Mouse (Mus musculus): ENCODE measurements around the gene Stat4. TPM values are rescaled to one million over a fixed set of nuclear protein-coding genes. Genes with fewer than 3 reads are reported as not detected.
"Not testable (repeated sequence)": the region's sequence is repeated elsewhere in the genome, so short reads cannot be mapped to it uniquely, and the experiment has no call there.

Stat4 gene
- polyA plus RNA-seq, 1 experiment from 2014 or later = 3.7 TPM

DNA sequence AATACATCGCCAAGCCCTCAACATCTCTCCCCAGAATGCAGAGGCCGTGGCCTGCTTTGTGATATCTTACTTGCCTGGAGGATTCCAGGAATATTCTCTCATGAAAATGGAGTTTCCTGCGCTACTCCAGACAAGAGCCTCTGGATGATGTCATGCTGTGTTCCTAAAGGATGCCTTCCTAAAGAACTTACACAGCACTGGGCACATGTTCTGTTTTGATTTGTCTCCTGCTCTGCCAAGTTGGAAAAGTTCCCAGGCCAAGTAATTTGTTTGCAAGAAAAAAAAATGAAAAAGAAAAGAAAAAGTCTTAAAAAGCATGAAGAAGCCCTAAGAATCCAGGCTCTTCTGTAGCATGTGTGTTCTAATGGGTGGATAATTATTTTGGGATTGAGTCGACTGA lies 56.2 kb downstream of the Stat4 start:
- Histone ChIP-seq H3K9ac (ENCODE audit: low read length) (no peak overlapping the region), H3K4me1 (ENCODE audit: control insufficient read depth, insufficient read depth, low read length) (no peaks in the 10 kb centered on the region), H3K36me3 (ENCODE audit: control insufficient read depth, insufficient read depth, low read length) (no peaks in the 10 kb centered on the region), H3K4me3 (replicated peaks; ENCODE audit: low read length) (no peak overlapping the region), H3K27ac (ENCODE audit: low read length) (no peak overlapping the region), H3K27me3 (ENCODE audit: control insufficient read depth, insufficient read depth, low read length) (no peaks in the 10 kb centered on the region), H3K4me2 (ENCODE audit: low read depth, low read length) (no peak overlapping the region), H3K9me3 (replicated peaks; ENCODE audit: control insufficient read depth, low read length) (no peaks in the 10 kb centered on the region)
- 62% methylated on average over 4 of the region's 4 CpGs for WGBS
- ATAC-seq (ENCODE audit: insufficient read depth, low FRiP score) = no peak

DNA sequence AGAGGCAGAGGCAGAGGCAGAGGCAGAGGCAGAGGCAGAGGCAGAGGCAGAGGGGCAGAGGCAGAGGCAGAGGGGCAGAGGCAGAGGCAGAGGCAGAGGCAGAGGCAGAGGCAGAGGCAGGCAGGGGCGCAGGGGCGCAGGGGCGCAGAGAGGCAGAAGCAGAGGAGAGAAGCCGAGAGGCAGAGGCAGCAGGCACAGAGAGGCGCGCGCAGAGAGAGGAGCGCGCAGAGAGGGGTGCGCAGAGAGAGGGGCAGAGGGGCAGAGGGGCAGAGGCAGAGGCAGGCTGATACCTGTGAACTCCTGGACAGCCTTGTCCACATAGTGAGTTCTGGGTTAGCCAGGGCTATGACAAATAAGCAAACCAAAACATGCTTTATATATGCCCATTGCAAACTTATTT lies 59.9 kb downstream of the Stat4 start:
- not testable (repeated sequence) for H3K4me3 ChIP-seq (replicated peaks; ENCODE audit: low read length); H3K4me1 ChIP-seq (ENCODE audit: control insufficient read depth, insufficient read depth, low read length); H3K9ac ChIP-seq (ENCODE audit: low read length); H3K27me3 ChIP-seq (ENCODE audit: control insufficient read depth, insufficient read depth, low read length); H3K9me3 ChIP-seq (replicated peaks; ENCODE audit: control insufficient read depth, low read length); H3K27ac ChIP-seq (ENCODE audit: low read length); ATAC-seq (ENCODE audit: insufficient read depth, low FRiP score); H3K36me3 ChIP-seq (ENCODE audit: control insufficient read depth, insufficient read depth, low read length); H3K4me2 ChIP-seq (ENCODE audit: low read depth, low read length)
- 91% methylated on average over 10 of the region's 10 CpGs for WGBS

GRCm38 (mm10) chr1:52048711-52049110 lies 61.8 kb downstream of the Stat4 start:
- no peak overlapping the region for H3K9ac ChIP-seq (ENCODE audit: low read length)
- H3K27me3 ChIP-seq (ENCODE audit: control insufficient read depth, insufficient read depth, low read length) = no peaks in the 10 kb centered on the region
- no peaks in the 10 kb centered on the region for H3K36me3 ChIP-seq (ENCODE audit: control insufficient read depth, insufficient read depth, low read length)
- no peak overlapping the region for H3K4me3 ChIP-seq (replicated peaks; ENCODE audit: low read length)
- WGBS = 63% methylated on average over 2 of the region's 2 CpGs
- no peaks in the 10 kb centered on the region for H3K4me1 ChIP-seq (ENCODE audit: control insufficient read depth, insufficient read depth, low read length)
- H3K27ac ChIP-seq (ENCODE audit: low read length) = no peak overlapping the region
- H3K4me2 ChIP-seq (ENCODE audit: low read depth, low read length) = no peak overlapping the region
- H3K9me3 ChIP-seq (replicated peaks; ENCODE audit: control insufficient read depth, low read length) = no peaks in the 10 kb centered on the region
- no peak for ATAC-seq (ENCODE audit: insufficient read depth, low FRiP score)

DNA sequence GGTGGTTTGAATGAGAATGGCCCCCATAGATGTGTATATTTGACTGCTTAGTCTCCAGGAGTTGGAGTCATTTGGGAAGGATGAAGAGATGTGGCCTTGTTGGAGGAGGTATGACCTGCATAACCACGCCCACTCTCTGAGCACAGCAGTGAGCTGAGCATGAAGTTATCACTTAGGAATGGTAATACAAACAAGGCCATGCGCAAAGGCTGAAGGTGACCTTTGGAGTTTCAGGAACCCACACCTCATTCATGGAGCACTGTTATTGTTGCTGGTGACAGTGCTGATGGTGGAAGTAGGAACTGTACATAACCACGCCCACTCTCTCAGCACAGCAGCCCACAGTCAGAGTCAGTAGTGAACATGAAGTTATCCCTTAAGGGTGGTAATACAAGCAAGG lies 62.9 kb downstream of the Stat4 start:
- Histone ChIP-seq H3K4me3 (replicated peaks; ENCODE audit: low read length) (no peak overlapping the region), H3K4me1 (ENCODE audit: control insufficient read depth, insufficient read depth, low read length) (no peaks in the 10 kb centered on the region), H3K27me3 (ENCODE audit: control insufficient read depth, insufficient read depth, low read length) (no peaks in the 10 kb centered on the region), H3K9ac (ENCODE audit: low read length) (no peak overlapping the region), H3K27ac (ENCODE audit: low read length) (no peak overlapping the region), H3K4me2 (ENCODE audit: low read depth, low read length) (no peak overlapping the region), H3K9me3 (replicated peaks; ENCODE audit: control insufficient read depth, low read length) (no peaks in the 10 kb centered on the region), H3K36me3 (ENCODE audit: control insufficient read depth, insufficient read depth, low read length) (no peaks in the 10 kb centered on the region)
- WGBS = 84% methylated on average over 3 of the region's 3 CpGs
- ATAC-seq (ENCODE audit: insufficient read depth, low FRiP score) = no peak; the same call in 1 of the 2 replicates

DNA sequence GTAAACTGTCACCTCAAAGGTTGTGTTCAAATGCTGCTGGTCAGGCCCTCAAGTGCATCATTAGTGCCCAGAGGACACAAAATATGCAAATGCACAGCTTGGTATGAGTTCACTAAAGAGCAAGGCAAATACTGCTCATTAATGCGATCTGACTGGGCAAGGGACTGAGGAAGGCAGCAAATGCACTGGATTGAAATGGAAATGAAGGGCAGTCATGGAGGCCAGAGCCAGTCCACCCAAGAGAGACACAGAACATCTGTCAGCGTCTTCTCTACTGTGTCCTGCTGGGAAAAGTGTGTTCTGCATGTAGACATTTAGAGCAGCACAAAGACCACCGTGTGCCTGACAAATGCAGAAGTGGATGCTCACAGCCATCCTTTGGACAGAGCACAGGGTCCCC lies 64.6 kb downstream of the Stat4 start:
- Histone ChIP-seq H3K9ac (ENCODE audit: low read length) (no peak overlapping the region), H3K4me1 (ENCODE audit: control insufficient read depth, insufficient read depth, low read length) (no peaks in the 10 kb centered on the region), H3K27ac (ENCODE audit: low read length) (no peak overlapping the region), H3K4me2 (ENCODE audit: low read depth, low read length) (no peak overlapping the region), H3K36me3 (ENCODE audit: control insufficient read depth, insufficient read depth, low read length) (no peaks in the 10 kb centered on the region), H3K27me3 (ENCODE audit: control insufficient read depth, insufficient read depth, low read length) (no peaks in the 10 kb centered on the region), H3K4me3 (replicated peaks; ENCODE audit: low read length) (no peak overlapping the region), H3K9me3 (replicated peaks; ENCODE audit: control insufficient read depth, low read length) (no peaks in the 10 kb centered on the region)
- WGBS = 77% methylated on average over 3 of the region's 3 CpGs
- ATAC-seq (ENCODE audit: insufficient read depth, low FRiP score) = no peak

DNA sequence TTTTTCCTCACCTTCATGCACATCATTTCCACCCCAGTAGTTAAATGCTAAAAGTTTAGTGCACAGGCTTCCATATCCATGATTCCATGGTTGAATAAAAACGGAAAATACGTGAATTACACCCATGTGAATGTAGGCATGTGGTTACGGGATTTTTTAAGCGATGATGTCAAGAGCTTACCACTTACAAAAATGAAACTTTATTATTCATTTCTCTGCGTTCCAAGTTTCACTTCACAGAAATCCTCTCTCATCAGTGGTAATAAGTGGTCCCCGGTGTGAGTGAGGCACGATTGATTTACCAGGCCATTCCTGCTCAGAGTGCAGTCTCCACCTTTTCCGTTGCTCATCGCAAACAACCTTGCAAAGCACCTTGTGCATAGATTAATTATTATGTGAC lies 66.0 kb downstream of the Stat4 start:
- ATAC-seq (ENCODE audit: insufficient read depth, low FRiP score) = no peak
- Histone ChIP-seq H3K4me3 (replicated peaks; ENCODE audit: low read length) (no peak overlapping the region), H3K27ac (ENCODE audit: low read length) (no peak overlapping the region), H3K27me3 (ENCODE audit: control insufficient read depth, insufficient read depth, low read length) (no peaks in the 10 kb centered on the region), H3K9ac (ENCODE audit: low read length) (no peak overlapping the region), H3K4me2 (ENCODE audit: low read depth, low read length) (no peak overlapping the region), H3K4me1 (ENCODE audit: control insufficient read depth, insufficient read depth, low read length) (no peaks in the 10 kb centered on the region), H3K36me3 (ENCODE audit: control insufficient read depth, insufficient read depth, low read length) (no peaks in the 10 kb centered on the region), H3K9me3 (replicated peaks; ENCODE audit: control insufficient read depth, low read length) (no peaks in the 10 kb centered on the region)
- 91% methylated on average over 9 of the region's 9 CpGs for WGBS

GRCm38 (mm10) chr1:52055947-52056346 lies 69.0 kb downstream of the Stat4 start:
- Histone ChIP-seq H3K4me3 (replicated peaks; ENCODE audit: low read length) (no peak overlapping the region), H3K9ac (ENCODE audit: low read length) (no peak overlapping the region), H3K27me3 (ENCODE audit: control insufficient read depth, insufficient read depth, low read length) (no peaks in the 10 kb centered on the region), H3K4me2 (ENCODE audit: low read depth, low read length) (no peak overlapping the region), H3K9me3 (replicated peaks; ENCODE audit: control insufficient read depth, low read length) (no peaks in the 10 kb centered on the region), H3K36me3 (ENCODE audit: control insufficient read depth, insufficient read depth, low read length) (no peaks in the 10 kb centered on the region), H3K4me1 (ENCODE audit: control insufficient read depth, insufficient read depth, low read length) (no peaks in the 10 kb centered on the region), H3K27ac (ENCODE audit: low read length) (no peak overlapping the region)
- WGBS = 84% methylated on average over 4 of the region's 4 CpGs
- ATAC-seq (ENCODE audit: insufficient read depth, low FRiP score) = no peak

DNA sequence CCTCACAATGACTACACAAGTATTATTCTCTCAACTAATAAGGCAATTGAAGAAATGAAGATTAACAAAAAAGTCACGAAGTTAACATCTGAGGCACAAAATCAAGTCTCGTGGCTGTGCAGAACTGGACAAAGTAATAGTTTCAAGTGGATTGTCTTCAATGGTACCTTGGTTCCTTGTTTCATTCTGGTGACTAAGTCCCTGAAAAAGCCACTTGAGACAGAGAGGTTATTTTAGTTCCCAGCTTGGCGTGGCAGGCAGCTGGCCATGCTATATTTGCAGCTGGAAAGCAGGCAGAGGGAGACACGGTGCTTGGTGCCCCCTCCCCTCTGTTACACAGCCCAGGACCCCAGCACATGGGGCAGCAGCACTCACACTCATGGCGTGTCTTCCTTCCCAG lies 70.2 kb downstream of the Stat4 start:
- no peaks in the 10 kb centered on the region for H3K36me3 ChIP-seq (ENCODE audit: control insufficient read depth, insufficient read depth, low read length)
- H3K4me1 ChIP-seq (ENCODE audit: control insufficient read depth, insufficient read depth, low read length) = no peaks in the 10 kb centered on the region
- H3K4me2 ChIP-seq (ENCODE audit: low read depth, low read length) = no peak overlapping the region
- H3K9me3 ChIP-seq (replicated peaks; ENCODE audit: control insufficient read depth, low read length) = no peaks in the 10 kb centered on the region
- no peaks in the 10 kb centered on the region for H3K27me3 ChIP-seq (ENCODE audit: control insufficient read depth, insufficient read depth, low read length)
- H3K4me3 ChIP-seq (replicated peaks; ENCODE audit: low read length) = no peak overlapping the region
- no peak for ATAC-seq (ENCODE audit: insufficient read depth, low FRiP score)
- H3K27ac ChIP-seq (ENCODE audit: low read length) = no peak overlapping the region
- WGBS = 74% methylated on average over 5 of the region's 5 CpGs
- no peak overlapping the region for H3K9ac ChIP-seq (ENCODE audit: low read length)

DNA sequence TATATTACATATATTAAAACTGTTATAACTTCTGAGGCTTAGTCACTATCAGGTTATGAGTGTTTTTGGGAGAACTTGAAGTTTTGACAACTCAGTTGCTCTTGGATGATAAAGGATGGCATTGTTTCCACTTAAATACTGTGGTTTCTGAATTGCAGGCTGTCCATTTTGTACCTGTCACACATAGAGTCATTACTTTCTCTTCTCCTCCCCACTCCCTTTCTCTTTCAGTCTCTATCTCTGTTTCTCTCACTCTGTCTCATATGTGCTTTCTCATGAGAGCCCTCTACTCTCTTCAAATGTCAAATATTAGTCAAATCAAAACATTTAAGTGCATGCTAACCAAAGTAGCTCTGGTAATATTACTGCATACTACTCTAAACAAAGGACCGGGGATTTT lies 79.3 kb downstream of the Stat4 start:
- H3K4me2 ChIP-seq (ENCODE audit: low read depth, low read length) = no peak overlapping the region
- 72% methylated on average over 1 of the region's 1 CpGs for WGBS
- ATAC-seq (ENCODE audit: insufficient read depth, low FRiP score) = no peak
- no peaks in the 10 kb centered on the region for H3K27me3 ChIP-seq (ENCODE audit: control insufficient read depth, insufficient read depth, low read length)
- no peak overlapping the region for H3K27ac ChIP-seq (ENCODE audit: low read length)
- no peaks in the 10 kb centered on the region for H3K9me3 ChIP-seq (replicated peaks; ENCODE audit: control insufficient read depth, low read length)
- no peaks in the 10 kb centered on the region for H3K36me3 ChIP-seq (ENCODE audit: control insufficient read depth, insufficient read depth, low read length)
- no peak overlapping the region for H3K9ac ChIP-seq (ENCODE audit: low read length)
- H3K4me1 ChIP-seq (ENCODE audit: control insufficient read depth, insufficient read depth, low read length) = no peaks in the 10 kb centered on the region
- no peak overlapping the region for H3K4me3 ChIP-seq (replicated peaks; ENCODE audit: low read length)

DNA sequence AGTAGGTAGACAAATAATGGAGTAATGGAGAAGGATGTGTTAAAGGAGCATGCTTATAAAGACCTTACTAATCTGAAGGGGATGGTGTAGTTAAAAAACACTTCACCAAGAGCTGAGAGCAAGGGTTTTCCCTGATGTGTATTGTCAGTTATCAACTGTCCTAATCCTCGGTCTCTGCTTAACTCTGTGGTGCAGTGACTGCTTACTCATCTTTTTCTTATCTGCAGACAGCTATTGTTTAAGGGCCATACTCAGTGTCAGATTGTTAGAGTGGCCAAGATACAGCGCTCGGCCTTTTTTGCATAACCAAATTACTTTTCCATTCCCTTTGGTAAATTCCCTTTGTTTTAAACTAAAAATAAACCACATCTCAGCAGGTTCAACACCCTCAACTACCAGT lies 79.7 kb downstream of the Stat4 start:
- Histone ChIP-seq H3K36me3 (ENCODE audit: control insufficient read depth, insufficient read depth, low read length) (no peaks in the 10 kb centered on the region), H3K4me3 (replicated peaks; ENCODE audit: low read length) (no peak overlapping the region), H3K27me3 (ENCODE audit: control insufficient read depth, insufficient read depth, low read length) (no peaks in the 10 kb centered on the region), H3K27ac (ENCODE audit: low read length) (no peak overlapping the region), H3K9ac (ENCODE audit: low read length) (no peak overlapping the region), H3K9me3 (replicated peaks; ENCODE audit: control insufficient read depth, low read length) (no peaks in the 10 kb centered on the region), H3K4me1 (ENCODE audit: control insufficient read depth, insufficient read depth, low read length) (no peaks in the 10 kb centered on the region), H3K4me2 (ENCODE audit: low read depth, low read length) (no peak overlapping the region)
- 73% methylated on average over 3 of the region's 3 CpGs for WGBS
- no peak for ATAC-seq (ENCODE audit: insufficient read depth, low FRiP score)
